Mouse (Mus musculus) testis, adult 2 months (tissue): ENCODE results near the gene 2310039H08Rik.

Experiments
- CTCF ChIP-seq: fragments of 200-500 bp; IDR thresholded peaks from 2 replicates; pipeline ENCODE4 v1.5.1; 2012; ENCODE audit warnings: low read depth, mild to moderate bottlenecking, inconsistent platforms, low read length, moderate library complexity; ENCODE audit not compliant: control insufficient read depth, insufficient read depth, insufficient replicate concordance
- POLR2A ChIP-seq: fragments of 200-500 bp; IDR thresholded peaks from 2 replicates; pipeline ENCODE4 v1.6.1; 2012; ENCODE audit warnings: low read depth, mild to moderate bottlenecking, inconsistent platforms, low read length, moderate library complexity; ENCODE audit not compliant: control insufficient read depth

- TF ChIP-seq POLR2A (no peak), CTCF (no peak)
Measured at GRCm38 (mm10) chr17:46776087-46776486, 3.7 kb downstream of the 2310039H08Rik start.
